Mouse (Mus musculus): Measurements from ENCODE around the gene Fam241a.

GRCm38 (mm10) chr3:127879968-127880367 is 16.2 kb downstream of the Fam241a start:
- TF ChIP-seq CTCF (IDR thresholded peaks at IDR 0.05; ENCODE audit: low read depth), result no peak
- no peak for TF ChIP-seq EP300 (optimal IDR thresholded peaks at IDR 0.05)
